Mouse (Mus musculus) liver, embryonic 12.5 days (tissue): ENCODE results near the gene Wrb. TPM values are rescaled to one million over a fixed set of nuclear protein-coding genes. Genes with fewer than 3 reads are reported as not detected.
"Not testable (repeated sequence)": the region's sequence is repeated elsewhere in the genome, so short reads cannot be mapped to it uniquely, and the experiment has no call there.

Source experiments
- ATAC-seq: fragments of 200-750 bp; cut with Nextera tagmentation; 2 replicates; pipeline ENCODE4 v1.8.0; 2017; ENCODE audit warnings: moderate number of reproducible peaks, mild to moderate bottlenecking, moderate library complexity
- H3K27ac ChIP-seq: fragments of 300-500 bp; sonication (generic); 2 replicates; pipeline ENCODE4 v1.5.1; 2016; ENCODE audit warnings: mild to moderate bottlenecking
- H3K27me3 ChIP-seq: fragments of 300-500 bp; sonication (generic); replicated peaks from 2 replicates; pipeline ENCODE4 v1.6.1; 2016; ENCODE audit warnings: mild to moderate bottlenecking, moderate library complexity
- H3K36me3 ChIP-seq: fragments of 300-500 bp; sonication (generic); 2 replicates; pipeline ENCODE4 v1.6.1; 2016; ENCODE audit warnings: mild to moderate bottlenecking, moderate library complexity
- H3K4me1 ChIP-seq: fragments of 300-500 bp; sonication (generic); 2 replicates; pipeline ENCODE4 v1.6.1; 2016
- H3K4me2 ChIP-seq: fragments of 300-500 bp; sonication (generic); 2 replicates; pipeline ENCODE4 v1.6.1; 2016; ENCODE audit warnings: mild to moderate bottlenecking, moderate library complexity
- H3K4me3 ChIP-seq: fragments of 300-500 bp; sonication (generic); 2 replicates; pipeline ENCODE4 v1.5.1; 2016; ENCODE audit warnings: mild to moderate bottlenecking, moderate library complexity
- H3K9ac ChIP-seq: fragments of 300-500 bp; sonication (generic); 2 replicates; pipeline ENCODE4 v1.6.1; 2016; ENCODE audit warnings: mild to moderate bottlenecking, moderate library complexity
- H3K9me3 ChIP-seq: fragments of 300-500 bp; sonication (generic); replicated peaks from 2 replicates; pipeline ENCODE4 v1.6.1; 2016; ENCODE audit warnings: mild to moderate bottlenecking, moderate library complexity
- WGBS: fragments of 180-500 bp; shearing (Covaris S2); methylation state at CpG from one replicate; pipeline ENCODE4 v1.1.7; 2016; ENCODE audit not compliant: insufficient replicate concordance; 5-methylcytosine and 5-hydroxymethylcytosine counted together
- polyA plus RNA-seq: library from polyadenylated mRNA; unstranded; fragments of >200 nt; fragmentation: Nextera tagmentation; extraction: Ambion mirVana; gene quantifications from 2 replicates; pipeline ENCODE4 v1.2.1, GENCODE M21; 2016

The Wrb gene
- polyA plus RNA-seq = 26.0 and 30.9 TPM in 2 replicates

GRCm38 (mm10) chr16:96145110-96145800 is at the start of gene Wrb:
Gene Wrb, plus strand, starts transcription at chr16:96145407.
- Histone ChIP-seq H3K4me3 (peak within 1 kb of the TSS; percentile 72), H3K27me3 (peaks cover 7% of the 10 kb centered on the region; the same call in 1 of the 2 replicates), H3K4me1 (peaks cover 30% of the 10 kb centered on the region), H3K9ac (peak within 1 kb of the TSS; percentile 78), H3K36me3 (no peaks in the 10 kb centered on the region), H3K4me2 (peak within 1 kb of the TSS; percentile 93), H3K9me3 (no peaks in the 10 kb centered on the region; the same call in 1 of the 2 replicates), H3K27ac (peak within 1 kb of the TSS; percentile 42; the same call in 1 of the 2 replicates)
- under 1% methylated on average over 68 of the region's 68 CpGs for WGBS
- peak; percentile 98 for ATAC-seq

- Histone ChIP-seq H3K9me3 (no peaks in the 10 kb centered on the region), H3K27me3 (peaks cover 3% of the 10 kb centered on the region), H3K27ac (no peak overlapping the region), H3K36me3 (no peaks in the 10 kb centered on the region), H3K4me1 (no peaks in the 10 kb centered on the region), H3K9ac (no peak overlapping the region), H3K4me3 (no peak overlapping the region), H3K4me2 (no peak overlapping the region)
- 77% methylated on average over 5 of the region's 5 CpGs for WGBS
- no peak for ATAC-seq
These were observed 49.2 kb upstream of the Wrb start for GRCm38 (mm10) chr16:96095966-96096365.

- H3K4me2 ChIP-seq, H3K4me3 ChIP-seq, H3K4me1 ChIP-seq, H3K9ac ChIP-seq, H3K27ac ChIP-seq, H3K27me3 ChIP-seq, ATAC-seq, H3K36me3 ChIP-seq, H3K9me3 ChIP-seq: not testable (repeated sequence)
These were observed 47.4 kb upstream of the Wrb start for GRCm38 (mm10) chr16:96097811-96098210.

- Histone ChIP-seq H3K36me3 (no peaks in the 10 kb centered on the region), H3K4me2 (no peak overlapping the region), H3K27ac (no peak overlapping the region), H3K27me3 (no peaks in the 10 kb centered on the region), H3K9me3 (no peaks in the 10 kb centered on the region), H3K4me1 (no peaks in the 10 kb centered on the region), H3K9ac (no peak overlapping the region), H3K4me3 (no peak overlapping the region)
- no peak for ATAC-seq
- 24% methylated on average over 2 of the region's 2 CpGs for WGBS
These were observed 42.2 kb upstream of the Wrb start for GRCm38 (mm10) chr16:96103036-96103435.

GRCm38 (mm10) chr16:96109673-96110072 is 35.5 kb upstream of the Wrb start:
- no peak for ATAC-seq
- 44% methylated on average over 4 of the region's 4 CpGs for WGBS
- H3K27me3 ChIP-seq = 0 out of 2 replicates have a peak, but pooled peaks cover 4% of the 10 kb centered on the region

GRCm38 (mm10) chr16:96110655-96111345 is 34.4 kb upstream of the Wrb start:
- 68% methylated on average over 5 of the region's 5 CpGs for WGBS
- Histone ChIP-seq H3K4me2 (no peak overlapping the region), H3K4me1 (no peaks in the 10 kb centered on the region), H3K27me3 (peaks cover 4% of the 10 kb centered on the region; the same call in 1 of the 2 replicates), H3K27ac (no peak overlapping the region), H3K36me3 (no peaks in the 10 kb centered on the region), H3K4me3 (no peak overlapping the region), H3K9me3 (no peaks in the 10 kb centered on the region), H3K9ac (no peak overlapping the region)
- ATAC-seq = no peak

More at GRCm38 (mm10) chr16:96109673-96110072, 35.5 kb upstream of the Wrb start:
- Histone ChIP-seq H3K9me3 (no peaks in the 10 kb centered on the region), H3K36me3 (no peaks in the 10 kb centered on the region), H3K27ac (no peak overlapping the region), H3K4me2 (no peak overlapping the region), H3K9ac (no peak overlapping the region), H3K4me3 (no peak overlapping the region), H3K4me1 (no peaks in the 10 kb centered on the region)

GRCm38 (mm10) chr16:96112769-96113168 is 32.4 kb upstream of the Wrb start:
- H3K9ac ChIP-seq = no peak overlapping the region
- no peak for ATAC-seq
- H3K36me3 ChIP-seq = no peaks in the 10 kb centered on the region
- H3K4me2 ChIP-seq = no peak overlapping the region
- H3K4me1 ChIP-seq = no peaks in the 10 kb centered on the region
- H3K27me3 ChIP-seq = peaks cover 4% of the 10 kb centered on the region; the same call in 1 of the 2 replicates
- H3K9me3 ChIP-seq = no peaks in the 10 kb centered on the region
- H3K4me3 ChIP-seq = no peak overlapping the region
- 43% methylated on average over 2 of the region's 2 CpGs for WGBS
- no peak overlapping the region for H3K27ac ChIP-seq

- Histone ChIP-seq H3K4me3 (no peak overlapping the region), H3K36me3 (no peaks in the 10 kb centered on the region), H3K4me1 (no peaks in the 10 kb centered on the region), H3K9ac (no peak overlapping the region), H3K27ac (no peak overlapping the region), H3K27me3 (peaks cover 4% of the 10 kb centered on the region; the same call in 1 of the 2 replicates), H3K9me3 (no peaks in the 10 kb centered on the region), H3K4me2 (no peak overlapping the region)
- ATAC-seq = no peak
- 39% methylated on average over 4 of the region's 4 CpGs for WGBS
These were observed 30.5 kb upstream of the Wrb start for GRCm38 (mm10) chr16:96114729-96115128.

GRCm38 (mm10) chr16:96120022-96120623 is 25.1 kb upstream of the Wrb start:
- H3K9ac ChIP-seq = no peak overlapping the region
- no peak overlapping the region for H3K4me2 ChIP-seq
- H3K9me3 ChIP-seq = no peaks in the 10 kb centered on the region
- no peak for ATAC-seq
- 62% methylated on average over 4 of the region's 4 CpGs for WGBS
- no peaks in the 10 kb centered on the region; the same call in 1 of the 2 replicates for H3K27me3 ChIP-seq
- no peaks in the 10 kb centered on the region for H3K4me1 ChIP-seq
- no peak overlapping the region for H3K27ac ChIP-seq
- no peak overlapping the region for H3K4me3 ChIP-seq
- H3K36me3 ChIP-seq = peaks cover 44% of the 10 kb centered on the region

- peaks cover 19% of the 10 kb centered on the region for H3K27me3 ChIP-seq
- peak overlapping the region; percentile 81 for H3K4me3 ChIP-seq
- H3K9me3 ChIP-seq = no peaks in the 10 kb centered on the region
- peak overlapping the region; percentile 77 for H3K27ac ChIP-seq
- H3K36me3 ChIP-seq = peaks cover 48% of the 10 kb centered on the region
- H3K9ac ChIP-seq = peak overlapping the region; percentile 84
- no peak for ATAC-seq
- 4% methylated on average over 19 of the region's 19 CpGs for WGBS
- peak overlapping the region; percentile 98 for H3K4me2 ChIP-seq
- H3K4me1 ChIP-seq = peaks cover 28% of the 10 kb centered on the region
These were observed 18.5 kb upstream of the Wrb start for GRCm38 (mm10) chr16:96126684-96127171.

- Histone ChIP-seq H3K4me1 (peaks cover 28% of the 10 kb centered on the region), H3K27me3 (peaks cover 19% of the 10 kb centered on the region), H3K9ac (peak overlapping the region; percentile 84), H3K36me3 (peaks cover 44% of the 10 kb centered on the region), H3K4me2 (peak overlapping the region; percentile 98), H3K27ac (peak overlapping the region; percentile 77), H3K9me3 (no peaks in the 10 kb centered on the region), H3K4me3 (peak overlapping the region; percentile 81)
- peak; percentile 50 for ATAC-seq
- 2% methylated on average over 52 of the region's 52 CpGs for WGBS
These were observed 17.9 kb upstream of the Wrb start for GRCm38 (mm10) chr16:96127288-96127656.
